Mouse (Mus musculus) lung, embryonic 15.5 days (tissue): ENCODE results near the gene Glt6d1. TPM values are rescaled to one million over a fixed set of nuclear protein-coding genes. Genes with fewer than 3 reads are reported as not detected.

Experiments
- ATAC-seq: fragments of 200-750 bp; cut with Nextera tagmentation; 2 replicates; pipeline ENCODE4 v1.8.0; 2017; ENCODE audit warnings: moderate number of reproducible peaks, borderline replicate concordance; ENCODE audit not compliant: low FRiP score, low TSS enrichment; ENCODE audit errors: extremely low read depth
- H3K27ac ChIP-seq: fragments of 300-500 bp; sonication (generic); 2 replicates; pipeline ENCODE4 v1.5.1; 2015; ENCODE audit warnings: moderate library complexity, mild to moderate bottlenecking, inconsistent platforms
- H3K27me3 ChIP-seq: fragments of 300-500 bp; sonication (generic); 2 replicates; pipeline ENCODE4 v1.6.1; 2015; ENCODE audit warnings: inconsistent platforms
- H3K36me3 ChIP-seq: fragments of 300-500 bp; sonication (generic); 2 replicates; pipeline ENCODE4 v1.6.1; 2015; ENCODE audit warnings: inconsistent platforms
- H3K4me1 ChIP-seq: fragments of 300-500 bp; sonication (generic); 2 replicates; pipeline ENCODE4 v1.6.1; 2015; ENCODE audit warnings: inconsistent platforms
- H3K4me2 ChIP-seq: fragments of 300-500 bp; sonication (generic); 2 replicates; pipeline ENCODE4 v1.6.1; 2015; ENCODE audit warnings: inconsistent platforms, mild to moderate bottlenecking, moderate library complexity
- H3K4me3 ChIP-seq: fragments of 300-500 bp; sonication (generic); 2 replicates; pipeline ENCODE4 v1.5.1; 2015; ENCODE audit warnings: mild to moderate bottlenecking, inconsistent platforms
- H3K9ac ChIP-seq: fragments of 300-500 bp; sonication (generic); 2 replicates; pipeline ENCODE4 v1.6.1; 2015; ENCODE audit warnings: inconsistent platforms
- H3K9me3 ChIP-seq: fragments of 300-500 bp; sonication (generic); 2 replicates; pipeline ENCODE4 v1.6.1; 2016; ENCODE audit warnings: inconsistent platforms
- WGBS: fragments of 180-500 bp; shearing (Covaris S2); methylation state at CpG from one replicate; pipeline ENCODE4 v1.1.7; 2015; 5-methylcytosine and 5-hydroxymethylcytosine counted together
- polyA plus RNA-seq: library from polyadenylated mRNA; unstranded; fragments of >200 nt; fragmentation: Nextera tagmentation; extraction: Ambion mirVana; gene quantifications from 2 replicates; pipeline ENCODE4 v1.2.1, GENCODE M21; 2015

Glt6d1 gene
- polyA plus RNA-seq, 1 experiment from 2014 or later = not detected

GRCm38 (mm10) chr2:25844097-25844496 lies 28.4 kb upstream of the Glt6d1 start:
- Histone ChIP-seq H3K4me3 (no peak overlapping the region), H3K4me2 (no peak overlapping the region), H3K36me3 (no peaks in the 10 kb centered on the region), H3K9ac (no peak overlapping the region), H3K27ac (no peak overlapping the region), H3K9me3 (no peaks in the 10 kb centered on the region), H3K4me1 (no peaks in the 10 kb centered on the region), H3K27me3 (no peaks in the 10 kb centered on the region)
- 82% methylated on average over 3 of the region's 3 CpGs for WGBS
- no peak for ATAC-seq

GRCm38 (mm10) chr2:25842758-25843157 lies 27.1 kb upstream of the Glt6d1 start:
- Histone ChIP-seq H3K36me3 (no peaks in the 10 kb centered on the region), H3K9me3 (no peaks in the 10 kb centered on the region), H3K27me3 (no peaks in the 10 kb centered on the region), H3K4me3 (no peak overlapping the region), H3K4me1 (no peaks in the 10 kb centered on the region), H3K9ac (no peak overlapping the region), H3K4me2 (no peak overlapping the region), H3K27ac (no peak overlapping the region)
- no peak for ATAC-seq
- WGBS = 62% methylated on average over 1 of the region's 1 CpGs

GRCm38 (mm10) chr2:25842161-25842560 lies 26.5 kb upstream of the Glt6d1 start:
- no peak overlapping the region for H3K27ac ChIP-seq
- no peak for ATAC-seq
- H3K9ac ChIP-seq = no peak overlapping the region
- H3K27me3 ChIP-seq = no peaks in the 10 kb centered on the region
- H3K4me2 ChIP-seq = no peak overlapping the region
- 39% methylated on average over 4 of the region's 4 CpGs for WGBS
- H3K4me1 ChIP-seq = no peaks in the 10 kb centered on the region
- H3K9me3 ChIP-seq = no peaks in the 10 kb centered on the region
- no peak overlapping the region for H3K4me3 ChIP-seq
- H3K36me3 ChIP-seq = no peaks in the 10 kb centered on the region

GRCm38 (mm10) chr2:25836291-25836690 lies 20.6 kb upstream of the Glt6d1 start:
- WGBS = 41% methylated on average over 5 of the region's 5 CpGs
- H3K4me2 ChIP-seq = no peak overlapping the region
- H3K36me3 ChIP-seq = no peaks in the 10 kb centered on the region
- H3K9me3 ChIP-seq = no peaks in the 10 kb centered on the region
- H3K4me1 ChIP-seq = no peaks in the 10 kb centered on the region
- H3K27me3 ChIP-seq = no peaks in the 10 kb centered on the region
- peak; percentile 55; the same call in 1 of the 2 replicates for ATAC-seq
- no peak overlapping the region for H3K4me3 ChIP-seq
- no peak overlapping the region for H3K27ac ChIP-seq
- H3K9ac ChIP-seq = no peak overlapping the region

GRCm38 (mm10) chr2:25830786-25831185 lies 15.1 kb upstream of the Glt6d1 start:
- no peak for ATAC-seq
- 67% methylated on average over 3 of the region's 3 CpGs for WGBS
- no peak overlapping the region for H3K4me2 ChIP-seq
- no peaks in the 10 kb centered on the region for H3K9me3 ChIP-seq
- H3K36me3 ChIP-seq = no peaks in the 10 kb centered on the region
- H3K4me3 ChIP-seq = no peak overlapping the region
- H3K27me3 ChIP-seq = no peaks in the 10 kb centered on the region
- H3K27ac ChIP-seq = no peak overlapping the region
- H3K4me1 ChIP-seq = no peaks in the 10 kb centered on the region
- H3K9ac ChIP-seq = no peak overlapping the region

- no peaks in the 10 kb centered on the region for H3K36me3 ChIP-seq
- no peak overlapping the region for H3K4me3 ChIP-seq
- ATAC-seq = no peak
- no peaks in the 10 kb centered on the region for H3K4me1 ChIP-seq
- no peaks in the 10 kb centered on the region for H3K9me3 ChIP-seq
- no peak overlapping the region for H3K27ac ChIP-seq
- 64% methylated on average over 8 of the region's 8 CpGs for WGBS
- H3K9ac ChIP-seq = no peak overlapping the region
- no peak overlapping the region for H3K4me2 ChIP-seq
- no peaks in the 10 kb centered on the region for H3K27me3 ChIP-seq
Observed at GRCm38 (mm10) chr2:25828344-25828947, 12.8 kb upstream of the Glt6d1 start.

GRCm38 (mm10) chr2:25824751-25825150 lies 9.1 kb upstream of the Glt6d1 start:
- Histone ChIP-seq H3K4me2 (no peak overlapping the region), H3K9ac (no peak overlapping the region), H3K9me3 (no peaks in the 10 kb centered on the region), H3K4me1 (no peaks in the 10 kb centered on the region), H3K36me3 (no peaks in the 10 kb centered on the region), H3K4me3 (no peak overlapping the region), H3K27me3 (no peaks in the 10 kb centered on the region), H3K27ac (no peak overlapping the region)
- 84% methylated on average over 3 of the region's 3 CpGs for WGBS
- ATAC-seq = no peak

- Histone ChIP-seq H3K27ac (no peak within 1 kb of the TSS), H3K36me3 (no peaks in the 10 kb centered on the region), H3K27me3 (no peaks in the 10 kb centered on the region), H3K4me2 (no peak within 1 kb of the TSS), H3K4me3 (no peak within 1 kb of the TSS), H3K4me1 (no peaks in the 10 kb centered on the region), H3K9ac (no peak within 1 kb of the TSS), H3K9me3 (no peaks in the 10 kb centered on the region)
- ATAC-seq = no peak
- WGBS = 69% methylated on average over 1 of the region's 1 CpGs
Observed at GRCm38 (mm10) chr2:25822806-25823205, 7.2 kb upstream of the Glt6d1 start, which contains the start of gene Lcn9. Gene Lcn9, plus strand, starts transcription at chr2:25823153.

- no peak overlapping the region for H3K9ac ChIP-seq
- H3K4me2 ChIP-seq = no peak overlapping the region
- ATAC-seq = no peak
- H3K27me3 ChIP-seq = no peaks in the 10 kb centered on the region
- no peaks in the 10 kb centered on the region for H3K36me3 ChIP-seq
- no peak overlapping the region for H3K27ac ChIP-seq
- no peaks in the 10 kb centered on the region for H3K9me3 ChIP-seq
- 72% methylated on average over 5 of the region's 5 CpGs for WGBS
- H3K4me3 ChIP-seq = no peak overlapping the region
- H3K4me1 ChIP-seq = no peaks in the 10 kb centered on the region
Observed at GRCm38 (mm10) chr2:25813364-25813763, 2.3 kb downstream of the Glt6d1 start.

GRCm38 (mm10) chr2:25811711-25812110 lies 3.9 kb downstream of the Glt6d1 start:
- WGBS = 61% methylated on average over 2 of the region's 2 CpGs
- ATAC-seq = no peak
- Histone ChIP-seq H3K27me3 (no peaks in the 10 kb centered on the region), H3K4me2 (no peak overlapping the region), H3K27ac (no peak overlapping the region), H3K36me3 (no peaks in the 10 kb centered on the region), H3K4me3 (no peak overlapping the region), H3K4me1 (no peaks in the 10 kb centered on the region), H3K9me3 (no peaks in the 10 kb centered on the region), H3K9ac (no peak overlapping the region)

GRCm38 (mm10) chr2:25798065-25798464 lies 17.6 kb downstream of the Glt6d1 start:
- Histone ChIP-seq H3K4me2 (no peak overlapping the region), H3K4me1 (no peaks in the 10 kb centered on the region), H3K27ac (no peak overlapping the region), H3K9me3 (no peaks in the 10 kb centered on the region), H3K27me3 (no peaks in the 10 kb centered on the region), H3K36me3 (no peaks in the 10 kb centered on the region), H3K9ac (no peak overlapping the region), H3K4me3 (no peak overlapping the region)
- 47% methylated on average over 5 of the region's 5 CpGs for WGBS
- no peak for ATAC-seq

- no peak overlapping the region for H3K9ac ChIP-seq
Observed at GRCm38 (mm10) chr2:25797635-25798034, 18.0 kb downstream of the Glt6d1 start.

GRCm38 (mm10) chr2:25789092-25789491 lies 26.6 kb downstream of the Glt6d1 start:
- H3K36me3 ChIP-seq = no peaks in the 10 kb centered on the region
- H3K4me1 ChIP-seq = no peaks in the 10 kb centered on the region
- WGBS = 70% methylated on average over 3 of the region's 3 CpGs
- no peak overlapping the region for H3K27ac ChIP-seq
- no peak overlapping the region for H3K9ac ChIP-seq
- no peak for ATAC-seq
- H3K27me3 ChIP-seq = no peaks in the 10 kb centered on the region
- no peak overlapping the region for H3K4me3 ChIP-seq
- H3K9me3 ChIP-seq = no peaks in the 10 kb centered on the region
- no peak overlapping the region for H3K4me2 ChIP-seq

More at GRCm38 (mm10) chr2:25797635-25798034, 18.0 kb downstream of the Glt6d1 start:
- Histone ChIP-seq H3K4me2 (no peak overlapping the region), H3K9me3 (no peaks in the 10 kb centered on the region), H3K36me3 (no peaks in the 10 kb centered on the region), H3K4me3 (no peak overlapping the region), H3K4me1 (no peaks in the 10 kb centered on the region), H3K27ac (no peak overlapping the region), H3K27me3 (no peaks in the 10 kb centered on the region)
- no peak for ATAC-seq
- WGBS = 17% methylated on average over 2 of the region's 2 CpGs
